ENCODE assay signal across 9 mouse cellular contexts in genomic region chr1:75387469-75387928, GRCm38 (mm10). TPM values are rescaled to one million over a fixed set of nuclear protein-coding genes. Genes with fewer than 3 reads are reported as not detected.
DNase-seq lines count a peak whose midpoint lies in the region; ATAC-seq and TF ChIP-seq lines count a peak whose summit lies in the region.
"Had no signal": no experiment of that assay in that cellular context is flagged by ENCODE, and none has a peak within 500 bp of the region (broad histone marks: within the 10 kb centered on the region; RNA-seq: fewer than 3 reads in every experiment).

No protein-coding gene starts in this region.

- no peak for TF ChIP-seq POLR2A in limb, embryonic 14.5 days (IDR thresholded peaks at IDR 0.05; ENCODE audit: borderline replicate concordance, extremely low read depth, insufficient read depth, insufficient read length)

- ATAC-seq in heart, embryonic 13.5 days (ENCODE audit: extremely low read depth, insufficient number of reproducible peaks, low FRiP score, low TSS enrichment) = peak; percentile 24; the same call in 1 of the 2 replicates
- ATAC-seq in limb, embryonic 14.5 days (ENCODE audit: low FRiP score, low read depth) = no peak
- no peak for ATAC-seq in monocyte, adult 5-6 weeks (replicated peaks; ENCODE audit: insufficient number of reproducible peaks, low FRiP score, low TSS enrichment, poor library complexity, severe bottlenecking)
- no peak for ATAC-seq in megakaryocyte-erythroid progenitor cell, adult 5-6 weeks (replicated peaks; ENCODE audit: low FRiP score, low TSS enrichment, poor library complexity, severe bottlenecking)

- peak overlapping the region; percentile 60 for H3K4me2 ChIP-seq in heart, embryonic 13.5 days
- H3K4me2 ChIP-seq in limb, embryonic 14.5 days (replicated peaks; ENCODE audit: low read depth, low read length, severe bottlenecking) = peak overlapping the region; percentile 57

- DNase-seq in embryo, embryonic 10 days (ENCODE audit: low spot score) = peak; percentile 33
- no peak for DNase-seq in embryo, embryonic 11 days
- DNase-seq in cerebellum, adult 18-20 months = peak; percentile 56 to 59
- DNase-seq in limb, embryonic 14.5 days (ENCODE audit: low spot score) = no peak
- no peak for DNase-seq in spleen, adult 12 weeks (ENCODE audit: low spot score)
- DNase-seq: B cell, adult 2 months had no signal

- 25% methylated on average over 7 of the region's 7 CpGs for WGBS in heart, embryonic 13.5 days
- WGBS in limb, embryonic 14.5 days = 28% methylated on average over 6 of the region's 7 CpGs

- no peaks in the 10 kb centered on the region for H3K9me3 ChIP-seq in heart, embryonic 13.5 days
- no peaks in the 10 kb centered on the region for H3K9me3 ChIP-seq in limb, embryonic 14.5 days (ENCODE audit: control insufficient read depth, low read length)

- H3K27ac ChIP-seq in heart, embryonic 13.5 days (replicated peaks) = 0 out of 2 replicates have a peak overlapping the region, but pooled peaks have one; percentile 21
- H3K27ac ChIP-seq in limb, embryonic 14.5 days (replicated peaks; ENCODE audit: low read depth, low read length) = no peak overlapping the region

- peaks cover 59% of the 10 kb centered on the region for H3K36me3 ChIP-seq in heart, embryonic 13.5 days
- H3K36me3 ChIP-seq in limb, embryonic 14.5 days (ENCODE audit: control insufficient read depth, insufficient read depth, low read length) = peaks cover 16% of the 10 kb centered on the region; the same call in 1 of the 2 replicates

- peaks cover 47% of the 10 kb centered on the region for H3K27me3 ChIP-seq in heart, embryonic 13.5 days (replicated peaks)
- H3K27me3 ChIP-seq in limb, embryonic 14.5 days (ENCODE audit: control insufficient read depth, insufficient read depth, low read length) = peaks cover 36% of the 10 kb centered on the region

- peak overlapping the region; percentile 74 for H3K9ac ChIP-seq in heart, embryonic 13.5 days
- no peak overlapping the region for H3K9ac ChIP-seq in limb, embryonic 14.5 days (ENCODE audit: low read depth, low read length, severe bottlenecking)

- H3K4me1 ChIP-seq in heart, embryonic 13.5 days = peaks cover 80% of the 10 kb centered on the region
- H3K4me1 ChIP-seq in limb, embryonic 14.5 days (ENCODE audit: control insufficient read depth, insufficient read depth, low read length) = peaks cover 17% of the 10 kb centered on the region

- peak overlapping the region; percentile 33 for H3K4me3 ChIP-seq in heart, embryonic 13.5 days
- H3K4me3 ChIP-seq in limb, embryonic 14.5 days (replicated peaks; ENCODE audit: low read length) = peak overlapping the region; percentile 34

RNA-seq across cellular contexts. Expression of gene Speg, which starts 12.4 kb away (rescaled TPM):
- polyA plus RNA-seq in heart, embryonic 13.5 days (2015; fragmentation: Nextera tagmentation; extraction: Ambion mirVana) = 55.1 and 58.8 TPM in 2 replicates
- 77.9 and 114 TPM in 2 replicates for polyA plus RNA-seq in limb, embryonic 14.5 days (2012; rRNA removed)
- 15.3 and 21.8 TPM in 2 replicates for polyA plus RNA-seq in limb, embryonic 14.5 days (2014; fragmentation: Nextera tagmentation; extraction: Ambion mirVana)
- total RNA-seq in monocyte, adult 5-6 weeks (2017) = 0.49 TPM in 1 of 3 replicates, not detected in the others
- not detected in 2 replicates for total RNA-seq in megakaryocyte-erythroid progenitor cell, adult 5-6 weeks (2014; fragmentation: Nextera tagmentation)
- total RNA-seq in megakaryocyte-erythroid progenitor cell, adult 5-6 weeks (2017) = 0.19 TPM in 1 of 2 replicates, not detected in the other

RNA-seq across cellular contexts. Expression of gene Des, which starts 27.4 kb away (rescaled TPM):
- 393 and 426 TPM in 2 replicates for polyA plus RNA-seq in heart, embryonic 13.5 days (2015; fragmentation: Nextera tagmentation; extraction: Ambion mirVana)
- 50.7 and 53.7 TPM in 2 replicates for polyA plus RNA-seq in limb, embryonic 14.5 days (2012; rRNA removed)
- polyA plus RNA-seq in limb, embryonic 14.5 days (2014; fragmentation: Nextera tagmentation; extraction: Ambion mirVana) = 59.0 and 78.6 TPM in 2 replicates
- total RNA-seq in monocyte, adult 5-6 weeks (2017) = not detected in 3 replicates
- not detected in 2 replicates for total RNA-seq in megakaryocyte-erythroid progenitor cell, adult 5-6 weeks (2014; fragmentation: Nextera tagmentation)
- not detected in 2 replicates for total RNA-seq in megakaryocyte-erythroid progenitor cell, adult 5-6 weeks (2017)

RNA-seq across cellular contexts. Expression of gene Gmppa, which starts 48.2 kb away (rescaled TPM):
- polyA plus RNA-seq in heart, embryonic 13.5 days (2015; fragmentation: Nextera tagmentation; extraction: Ambion mirVana) = 70.7 and 73.7 TPM in 2 replicates
- polyA plus RNA-seq in limb, embryonic 14.5 days (2012; rRNA removed) = 144 and 199 TPM in 2 replicates
- 71.8 and 74.9 TPM in 2 replicates for polyA plus RNA-seq in limb, embryonic 14.5 days (2014; fragmentation: Nextera tagmentation; extraction: Ambion mirVana)
- 39.2 to 56.0 TPM (median 55.4 TPM) in 3 replicates for total RNA-seq in monocyte, adult 5-6 weeks (2017)
- total RNA-seq in megakaryocyte-erythroid progenitor cell, adult 5-6 weeks (2014; fragmentation: Nextera tagmentation) = 70.3 and 92.5 TPM in 2 replicates
- 35.0 and 52.6 TPM in 2 replicates for total RNA-seq in megakaryocyte-erythroid progenitor cell, adult 5-6 weeks (2017)

Comparison
In these comparisons a context has a peak if more than half of its experiments do, and no peak if none do; other contexts are left out.
1. DNase-seq: peak in embryo, embryonic 10 days (single experiment) and cerebellum, adult 18-20 months (2 of 2); none in embryo, embryonic 11 days (single experiment), limb, embryonic 14.5 days (single experiment) and spleen, adult 12 weeks (single experiment).